Mouse (Mus musculus): Measurements from ENCODE around the gene Gm44579. TPM values are rescaled to one million over a fixed set of nuclear protein-coding genes. Genes with fewer than 3 reads are reported as not detected.

The Gm44579 gene
- polyA plus RNA-seq, 1 experiment from 2014 or later = not detected

- no peak for ATAC-seq (ENCODE audit: insufficient number of reproducible peaks, low FRiP score, low TSS enrichment, low read depth)
- 30% methylated on average over 3 of the region's 3 CpGs for WGBS
- H3K27me3 ChIP-seq (ENCODE audit: control insufficient read depth, insufficient read depth, low read length) = no peaks in the 10 kb centered on the region
- peak; percentile 41 for DNase-seq (ENCODE audit: low spot score)
- H3K36me3 ChIP-seq (ENCODE audit: control insufficient read depth, insufficient read depth, low read length) = no peaks in the 10 kb centered on the region
- H3K9me3 ChIP-seq (ENCODE audit: control insufficient read depth, low read length) = no peaks in the 10 kb centered on the region
- no peak overlapping the region for H3K4me3 ChIP-seq (ENCODE audit: low read depth, low read length)
- H3K4me2 ChIP-seq (ENCODE audit: low read depth, severe bottlenecking) = no peak overlapping the region
- no peak overlapping the region for H3K9ac ChIP-seq (ENCODE audit: low read length)
- H3K4me1 ChIP-seq (ENCODE audit: control insufficient read depth, insufficient read depth, low read length) = no peaks in the 10 kb centered on the region
- H3K27ac ChIP-seq (replicated peaks; ENCODE audit: low read depth, low read length) = no peak overlapping the region
Observed at GRCm38 (mm10) chr15:98153625-98154024, 67.2 kb downstream of the Gm44579 start.

- H3K27ac ChIP-seq (replicated peaks; ENCODE audit: low read depth, low read length) = no peak overlapping the region
- DNase-seq (ENCODE audit: low spot score) = no peak
Observed at GRCm38 (mm10) chr15:98152916-98153315, 67.9 kb downstream of the Gm44579 start.

GRCm38 (mm10) chr15:98149166-98149602, 71.6 kb downstream of the Gm44579 start:
- Histone ChIP-seq H3K36me3 (ENCODE audit: control insufficient read depth, insufficient read depth, low read length) (no peaks in the 10 kb centered on the region), H3K9ac (ENCODE audit: low read length) (no peak overlapping the region), H3K4me1 (ENCODE audit: control insufficient read depth, insufficient read depth, low read length) (0 out of 2 replicates have a peak, but pooled peaks cover 4% of the 10 kb centered on the region), H3K4me3 (ENCODE audit: low read depth, low read length) (no peak overlapping the region), H3K9me3 (ENCODE audit: control insufficient read depth, low read length) (no peaks in the 10 kb centered on the region), H3K27me3 (ENCODE audit: control insufficient read depth, insufficient read depth, low read length) (no peaks in the 10 kb centered on the region), H3K27ac (replicated peaks; ENCODE audit: low read depth, low read length) (no peak overlapping the region), H3K4me2 (ENCODE audit: low read depth, severe bottlenecking) (no peak overlapping the region)
- 79% methylated on average over 10 of the region's 10 CpGs for WGBS
- DNase-seq (ENCODE audit: low spot score) = no peak
- no peak for ATAC-seq (ENCODE audit: insufficient number of reproducible peaks, low FRiP score, low TSS enrichment, low read depth)

More at GRCm38 (mm10) chr15:98152916-98153315, 67.9 kb downstream of the Gm44579 start:
- no peaks in the 10 kb centered on the region for H3K27me3 ChIP-seq (ENCODE audit: control insufficient read depth, insufficient read depth, low read length)
- H3K4me3 ChIP-seq (ENCODE audit: low read depth, low read length) = no peak overlapping the region
- no peak overlapping the region for H3K4me2 ChIP-seq (ENCODE audit: low read depth, severe bottlenecking)
- WGBS = 76% methylated on average over 7 of the region's 7 CpGs
- H3K36me3 ChIP-seq (ENCODE audit: control insufficient read depth, insufficient read depth, low read length) = no peaks in the 10 kb centered on the region
- no peak overlapping the region for H3K9ac ChIP-seq (ENCODE audit: low read length)
- H3K4me1 ChIP-seq (ENCODE audit: control insufficient read depth, insufficient read depth, low read length) = no peaks in the 10 kb centered on the region
- ATAC-seq (ENCODE audit: insufficient number of reproducible peaks, low FRiP score, low TSS enrichment, low read depth) = no peak
- no peaks in the 10 kb centered on the region for H3K9me3 ChIP-seq (ENCODE audit: control insufficient read depth, low read length)

GRCm38 (mm10) chr15:98148356-98148755, 72.4 kb downstream of the Gm44579 start:
- DNase-seq (ENCODE audit: low spot score) (no peak), ATAC-seq (ENCODE audit: insufficient number of reproducible peaks, low FRiP score, low TSS enrichment, low read depth) (no peak)
- H3K4me1 ChIP-seq (ENCODE audit: control insufficient read depth, insufficient read depth, low read length) = 0 out of 2 replicates have a peak, but pooled peaks cover 4% of the 10 kb centered on the region
- H3K9ac ChIP-seq (ENCODE audit: low read length) = no peak overlapping the region
- 82% methylated on average over 3 of the region's 3 CpGs for WGBS
- no peak overlapping the region for H3K4me3 ChIP-seq (ENCODE audit: low read depth, low read length)
- H3K27ac ChIP-seq (replicated peaks; ENCODE audit: low read depth, low read length) = no peak overlapping the region
- no peak overlapping the region for H3K4me2 ChIP-seq (ENCODE audit: low read depth, severe bottlenecking)
- H3K36me3 ChIP-seq (ENCODE audit: control insufficient read depth, insufficient read depth, low read length) = no peaks in the 10 kb centered on the region
- no peaks in the 10 kb centered on the region for H3K9me3 ChIP-seq (ENCODE audit: control insufficient read depth, low read length)
- H3K27me3 ChIP-seq (ENCODE audit: control insufficient read depth, insufficient read depth, low read length) = no peaks in the 10 kb centered on the region

- Histone ChIP-seq H3K9ac (ENCODE audit: low read length) (peak overlapping the region; percentile 87), H3K27me3 (ENCODE audit: control insufficient read depth, insufficient read depth, low read length) (no peaks in the 10 kb centered on the region), H3K4me3 (ENCODE audit: low read depth, low read length) (peak overlapping the region; percentile 98), H3K4me1 (ENCODE audit: control insufficient read depth, insufficient read depth, low read length) (0 out of 2 replicates have a peak, but pooled peaks cover 4% of the 10 kb centered on the region), H3K27ac (replicated peaks; ENCODE audit: low read depth, low read length) (peak overlapping the region; percentile 56; the same call in 1 of the 2 replicates), H3K4me2 (ENCODE audit: low read depth, severe bottlenecking) (peak overlapping the region; percentile 62), H3K36me3 (ENCODE audit: control insufficient read depth, insufficient read depth, low read length) (peaks cover 2% of the 10 kb centered on the region; the same call in 1 of the 2 replicates), H3K9me3 (ENCODE audit: control insufficient read depth, low read length) (no peaks in the 10 kb centered on the region)
- under 1% methylated on average over 38 of the region's 38 CpGs for WGBS
- DNase-seq (ENCODE audit: low spot score) (peak; percentile 95), ATAC-seq (ENCODE audit: insufficient number of reproducible peaks, low FRiP score, low TSS enrichment, low read depth) (peak; percentile 89)
Observed at GRCm38 (mm10) chr15:98145559-98146181, 75.1 kb downstream of the Gm44579 start.

- 0 out of 2 replicates have a peak, but pooled peaks cover 4% of the 10 kb centered on the region for H3K4me1 ChIP-seq (ENCODE audit: control insufficient read depth, insufficient read depth, low read length)
- under 1% methylated on average over 29 of the region's 36 CpGs for WGBS
- peaks cover 2% of the 10 kb centered on the region; the same call in 1 of the 2 replicates for H3K36me3 ChIP-seq (ENCODE audit: control insufficient read depth, insufficient read depth, low read length)
- peak overlapping the region; percentile 98 for H3K4me3 ChIP-seq (ENCODE audit: low read depth, low read length)
- H3K9ac ChIP-seq (ENCODE audit: low read length) = peak overlapping the region; percentile 87
- no peaks in the 10 kb centered on the region for H3K27me3 ChIP-seq (ENCODE audit: control insufficient read depth, insufficient read depth, low read length)
- ATAC-seq (ENCODE audit: insufficient number of reproducible peaks, low FRiP score, low TSS enrichment, low read depth) = peak; percentile 56
- no peak overlapping the region; the same call in 1 of the 2 replicates for H3K27ac ChIP-seq (replicated peaks; ENCODE audit: low read depth, low read length)
- H3K9me3 ChIP-seq (ENCODE audit: control insufficient read depth, low read length) = no peaks in the 10 kb centered on the region
- peak overlapping the region; percentile 62 for H3K4me2 ChIP-seq (ENCODE audit: low read depth, severe bottlenecking)
- peak; percentile 42 for DNase-seq (ENCODE audit: low spot score)
Observed at GRCm38 (mm10) chr15:98144861-98145507, 75.8 kb downstream of the Gm44579 start.

GRCm38 (mm10) chr15:98142515-98142914, 78.3 kb downstream of the Gm44579 start:
- Histone ChIP-seq H3K27me3 (ENCODE audit: control insufficient read depth, insufficient read depth, low read length) (no peaks in the 10 kb centered on the region), H3K27ac (replicated peaks; ENCODE audit: low read depth, low read length) (no peak overlapping the region), H3K4me2 (ENCODE audit: low read depth, severe bottlenecking) (no peak overlapping the region), H3K4me1 (ENCODE audit: control insufficient read depth, insufficient read depth, low read length) (0 out of 2 replicates have a peak, but pooled peaks cover 4% of the 10 kb centered on the region), H3K36me3 (ENCODE audit: control insufficient read depth, insufficient read depth, low read length) (peaks cover 2% of the 10 kb centered on the region; the same call in 1 of the 2 replicates), H3K4me3 (ENCODE audit: low read depth, low read length) (no peak overlapping the region), H3K9me3 (ENCODE audit: control insufficient read depth, low read length) (no peaks in the 10 kb centered on the region), H3K9ac (ENCODE audit: low read length) (no peak overlapping the region)
- 81% methylated on average over 9 of the region's 10 CpGs for WGBS
- ATAC-seq (ENCODE audit: insufficient number of reproducible peaks, low FRiP score, low TSS enrichment, low read depth) = no peak
- no peak for DNase-seq (ENCODE audit: low spot score)

- 89% methylated on average over 5 of the region's 5 CpGs for WGBS
- ATAC-seq (ENCODE audit: insufficient number of reproducible peaks, low FRiP score, low TSS enrichment, low read depth) = no peak
- H3K4me1 ChIP-seq (ENCODE audit: control insufficient read depth, insufficient read depth, low read length) = 0 out of 2 replicates have a peak, but pooled peaks cover 4% of the 10 kb centered on the region
- H3K4me3 ChIP-seq (ENCODE audit: low read depth, low read length) = no peak overlapping the region
- no peak overlapping the region for H3K27ac ChIP-seq (replicated peaks; ENCODE audit: low read depth, low read length)
- H3K9ac ChIP-seq (ENCODE audit: low read length) = no peak overlapping the region
- H3K27me3 ChIP-seq (ENCODE audit: control insufficient read depth, insufficient read depth, low read length) = no peaks in the 10 kb centered on the region
- peaks cover 2% of the 10 kb centered on the region; the same call in 1 of the 2 replicates for H3K36me3 ChIP-seq (ENCODE audit: control insufficient read depth, insufficient read depth, low read length)
- DNase-seq (ENCODE audit: low spot score) = no peak
- no peak overlapping the region for H3K4me2 ChIP-seq (ENCODE audit: low read depth, severe bottlenecking)
- H3K9me3 ChIP-seq (ENCODE audit: control insufficient read depth, low read length) = no peaks in the 10 kb centered on the region
Observed at GRCm38 (mm10) chr15:98140809-98141208, 80.0 kb downstream of the Gm44579 start.

Data from limb, embryonic 11.5 days (tissue).